Mouse (Mus musculus) right cerebral cortex, postnatal 25 days (tissue): ENCODE data around the gene Clcn7.
A peak's percentile ranks its signal among the peaks of the same experiment; 100 is the strongest.
"Not testable (repeated sequence)": the region's sequence is repeated elsewhere in the genome, so short reads cannot be mapped to it uniquely, and the experiment has no call there.

Experiments used
- DNase-seq: peaks from one replicate; pipeline ENCODE4 v3.0.0; 2022

Gene Clcn7

GRCm38 (mm10) chr17:25133275-25133698, at the start of gene Clcn7:
TSS of gene Clcn7 (plus strand) at chr17:25133391.
- peak; percentile 95 for DNase-seq

- DNase-seq, result no peak
These were observed 49.7 kb upstream of the Clcn7 start, which contains the start of gene Tmem204 for GRCm38 (mm10) chr17:25083444-25083931. TSS of gene Tmem204 (minus strand) at chr17:25083591.

- DNase-seq, result no peak
These were observed 48.3 kb upstream of the Clcn7 start for GRCm38 (mm10) chr17:25084835-25085385.

- DNase-seq, result no peak
These were observed 46.5 kb upstream of the Clcn7 start for GRCm38 (mm10) chr17:25086724-25087123.

- no peak for DNase-seq
These were observed 44.0 kb upstream of the Clcn7 start for GRCm38 (mm10) chr17:25089158-25089557.

GRCm38 (mm10) chr17:25090450-25090849, 42.7 kb upstream of the Clcn7 start:
- no peak for DNase-seq

- no peak for DNase-seq
These were observed 37.0 kb upstream of the Clcn7 start for GRCm38 (mm10) chr17:25096221-25096620.

GRCm38 (mm10) chr17:25100052-25100451, 33.1 kb upstream of the Clcn7 start:
- DNase-seq, result no peak

GRCm38 (mm10) chr17:25101338-25101737, 31.9 kb upstream of the Clcn7 start:
- no peak for DNase-seq

GRCm38 (mm10) chr17:25107786-25108185, 25.4 kb upstream of the Clcn7 start:
- DNase-seq, result no peak

GRCm38 (mm10) chr17:25109578-25109977, 23.6 kb upstream of the Clcn7 start:
- no peak for DNase-seq

- DNase-seq, result no peak
These were observed 22.6 kb upstream of the Clcn7 start for GRCm38 (mm10) chr17:25110590-25110989.

- DNase-seq, result no peak
These were observed 22.0 kb upstream of the Clcn7 start for GRCm38 (mm10) chr17:25111220-25111619.

- no peak for DNase-seq
These were observed 21.3 kb upstream of the Clcn7 start for GRCm38 (mm10) chr17:25111739-25112422.

- DNase-seq, result no peak
These were observed 20.8 kb upstream of the Clcn7 start for GRCm38 (mm10) chr17:25112423-25112810.

GRCm38 (mm10) chr17:25114908-25115645, 18.1 kb upstream of the Clcn7 start:
- DNase-seq, result no peak

- peak; percentile 91 for DNase-seq
These were observed 17.3 kb upstream of the Clcn7 start, which contains the start of gene Telo2 for GRCm38 (mm10) chr17:25115664-25116432. TSS of gene Telo2 (minus strand) at chr17:25115967.

- DNase-seq, result no peak
These were observed 15.9 kb upstream of the Clcn7 start for GRCm38 (mm10) chr17:25117263-25117662.

- no peak for DNase-seq
These were observed 12.8 kb upstream of the Clcn7 start, which contains the start of gene Ptx4 for GRCm38 (mm10) chr17:25120406-25120805. TSS of gene Ptx4 (plus strand) at chr17:25120760.

GRCm38 (mm10) chr17:25123979-25124378, 9.2 kb upstream of the Clcn7 start:
- DNase-seq, result no peak

GRCm38 (mm10) chr17:25125442-25126060, 7.6 kb upstream of the Clcn7 start:
- not testable (repeated sequence) for DNase-seq

- DNase-seq, result no peak
These were observed 6.1 kb upstream of the Clcn7 start for GRCm38 (mm10) chr17:25127079-25127478.
